Mouse (Mus musculus): ENCODE results near the gene Dab1. TPM values are rescaled to one million over a fixed set of nuclear protein-coding genes. Genes with fewer than 3 reads are reported as not detected.
A peak's percentile ranks its signal among the peaks of the same experiment; 100 is the strongest.

Gene Dab1
- total RNA-seq, 2 experiments from 2014 or later: 0.57 to 1.2 TPM

- no peak for DNase-seq
Measured at GRCm38 (mm10) chr4:103993884-103994283, 374.7 kb downstream of the Dab1 start.

- DNase-seq: no peak
Measured at GRCm38 (mm10) chr4:103994406-103994805, 375.2 kb downstream of the Dab1 start.

- DNase-seq: peak; percentile 16
Measured at GRCm38 (mm10) chr4:104008406-104008805, 389.2 kb downstream of the Dab1 start.

- no peak for DNase-seq
Measured at GRCm38 (mm10) chr4:104011683-104012082, 392.5 kb downstream of the Dab1 start.

GRCm38 (mm10) chr4:104012150-104012549 is 393.0 kb downstream of the Dab1 start:
- no peak for DNase-seq

GRCm38 (mm10) chr4:104025117-104025694 is 406.0 kb downstream of the Dab1 start:
- DNase-seq: no peak

- DNase-seq: no peak
Measured at GRCm38 (mm10) chr4:104026834-104027233, 407.7 kb downstream of the Dab1 start.

GRCm38 (mm10) chr4:104027239-104027638 is 408.1 kb downstream of the Dab1 start:
- DNase-seq: no peak

GRCm38 (mm10) chr4:104036091-104036490 is 416.9 kb downstream of the Dab1 start:
- DNase-seq: no peak

- no peak for DNase-seq
Measured at GRCm38 (mm10) chr4:104039588-104039987, 420.4 kb downstream of the Dab1 start.

GRCm38 (mm10) chr4:104043441-104043840 is 424.3 kb downstream of the Dab1 start:
- no peak for DNase-seq

- DNase-seq: no peak
Measured at GRCm38 (mm10) chr4:104044634-104045033, 425.5 kb downstream of the Dab1 start.

GRCm38 (mm10) chr4:104047966-104048804 is 429.0 kb downstream of the Dab1 start:
- no peak for DNase-seq

- no peak for DNase-seq
Measured at GRCm38 (mm10) chr4:104057116-104057515, 438.0 kb downstream of the Dab1 start.

- DNase-seq: no peak
Measured at GRCm38 (mm10) chr4:104059569-104059968, 440.4 kb downstream of the Dab1 start.

GRCm38 (mm10) chr4:104062356-104062755 is 443.2 kb downstream of the Dab1 start:
- DNase-seq: no peak

- DNase-seq: no peak
Measured at GRCm38 (mm10) chr4:104066901-104067300, 447.7 kb downstream of the Dab1 start.

- DNase-seq: no peak
Measured at GRCm38 (mm10) chr4:104067748-104068147, 448.6 kb downstream of the Dab1 start.

GRCm38 (mm10) chr4:104071296-104071695 is 452.1 kb downstream of the Dab1 start:
- DNase-seq: no peak

- DNase-seq: no peak
Measured at GRCm38 (mm10) chr4:104073920-104074459, 454.8 kb downstream of the Dab1 start.

GRCm38 (mm10) chr4:104077771-104078170 is 458.6 kb downstream of the Dab1 start:
- DNase-seq: peak; percentile 76

- no peak for DNase-seq
Measured at GRCm38 (mm10) chr4:104106299-104106698, 487.1 kb downstream of the Dab1 start.

- no peak for DNase-seq
Measured at GRCm38 (mm10) chr4:104111614-104112013, 492.5 kb downstream of the Dab1 start.

Data from adrenal gland, postnatal 10 days (tissue).